Mouse (Mus musculus) urinary bladder, postnatal 4 days (tissue): ENCODE results near the gene Gm960.

Experiments
- DNase-seq, 2 experiments: peaks; one replicate each; pipeline ENCODE4 v3.0.0; 2021 to 2022; ENCODE audit warnings: low spot score in 2 of 2

Gene Gm960

GRCm38 (mm10) chr19:4624406-4625178 is 73.9 kb downstream of the Gm960 start:
- no peak for DNase-seq

GRCm38 (mm10) chr19:4624006-4624405 is 74.5 kb downstream of the Gm960 start:
- no peak for DNase-seq

GRCm38 (mm10) chr19:4623419-4623818 is 75.0 kb downstream of the Gm960 start:
- DNase-seq = no peak

- DNase-seq = no peak
Observed at GRCm38 (mm10) chr19:4622780-4623179, 75.7 kb downstream of the Gm960 start.

- no peak for DNase-seq
Observed at GRCm38 (mm10) chr19:4620721-4621120, 77.7 kb downstream of the Gm960 start.

GRCm38 (mm10) chr19:4619461-4619860 is 79.0 kb downstream of the Gm960 start:
- DNase-seq = no peak

- no peak for DNase-seq
Observed at GRCm38 (mm10) chr19:4618183-4618582, 80.3 kb downstream of the Gm960 start.

GRCm38 (mm10) chr19:4616546-4616945 is 81.9 kb downstream of the Gm960 start:
- no peak for DNase-seq

GRCm38 (mm10) chr19:4615151-4616093 is 83.0 kb downstream of the Gm960 start, which contains the start of gene Lrfn4:
Gene Lrfn4 (minus strand): TSS chr19:4615667.
- peak; percentile 88 for DNase-seq

GRCm38 (mm10) chr19:4614305-4615150 is 83.9 kb downstream of the Gm960 start:
- DNase-seq = no peak

- no peak for DNase-seq
Observed at GRCm38 (mm10) chr19:4613464-4614304, 84.8 kb downstream of the Gm960 start.

GRCm38 (mm10) chr19:4612181-4612961 is 86.1 kb downstream of the Gm960 start:
- DNase-seq = no peak

- no peak for DNase-seq
Observed at GRCm38 (mm10) chr19:4610109-4610508, 88.4 kb downstream of the Gm960 start.

GRCm38 (mm10) chr19:4608511-4608910 is 90.0 kb downstream of the Gm960 start:
- DNase-seq = no peak

- DNase-seq = no peak
Observed at GRCm38 (mm10) chr19:4607406-4607805, 91.1 kb downstream of the Gm960 start.

GRCm38 (mm10) chr19:4605654-4606053 is 92.8 kb downstream of the Gm960 start:
- DNase-seq = no peak

- DNase-seq = no peak
Observed at GRCm38 (mm10) chr19:4603801-4604723, 94.4 kb downstream of the Gm960 start.

GRCm38 (mm10) chr19:4602459-4602858 is 96.0 kb downstream of the Gm960 start:
- DNase-seq = no peak

- no peak for DNase-seq
Observed at GRCm38 (mm10) chr19:4596071-4596470, 102.4 kb downstream of the Gm960 start.
